Mouse (Mus musculus): ENCODE results near the gene Wasf1.

- TF ChIP-seq CTCF (IDR thresholded peaks at IDR 0.05; ENCODE audit: extremely low read depth, insufficient read depth, insufficient read length, insufficient replicate concordance), result no peak
- TF ChIP-seq POLR2A (IDR thresholded peaks at IDR 0.05; ENCODE audit: low read depth, low read length), result no peak
Observed at GRCm38 (mm10) chr10:40872052-40872451, 11.2 kb upstream of the Wasf1 start.
